Comparison of ENCODE assay signal across 29 mouse cellular contexts in the genomic region with DNA sequence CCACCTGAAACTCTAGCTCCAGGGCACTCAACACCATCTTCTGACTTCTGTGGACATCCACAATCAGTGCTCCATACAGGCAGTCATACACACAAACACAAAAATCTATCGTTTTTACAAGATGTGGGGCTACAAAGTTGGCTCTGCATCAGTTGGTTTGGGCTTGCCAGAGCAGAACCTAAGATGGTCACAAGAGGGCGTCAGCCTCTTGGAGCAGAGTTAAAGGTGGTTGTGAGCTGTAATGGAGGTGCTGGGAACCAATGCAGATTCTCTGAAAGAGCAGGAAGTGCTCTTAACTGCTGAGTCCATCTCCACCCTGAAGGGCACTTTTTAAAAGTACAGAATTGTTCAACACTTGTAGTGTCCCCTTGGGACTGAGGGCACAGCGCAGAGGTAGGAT. TPM values are rescaled to one million over a fixed set of nuclear protein-coding genes. Genes with fewer than 3 reads are reported as not detected.
A peak's percentile ranks its signal among the peaks of the same experiment; 100 is the strongest.
DNase-seq lines count a peak whose midpoint lies in the region; ATAC-seq and TF ChIP-seq lines count a peak whose summit lies in the region.
"Had no signal": no experiment of that assay in that cellular context is flagged by ENCODE, and none has a peak within 500 bp of the region (broad histone marks: within the 10 kb centered on the region; RNA-seq: fewer than 3 reads in every experiment).

No protein-coding gene starts in this region.

- H3K27ac ChIP-seq in heart, adult 2 months, result no peak overlapping the region
- no peak overlapping the region for H3K27ac ChIP-seq in liver, embryonic 14.5 days
- H3K27ac ChIP-seq in liver, embryonic 12.5 days, result no peak overlapping the region
- H3K27ac ChIP-seq: limb, embryonic 13.5 days; liver, embryonic 15.5 days had no signal

- no peak for ATAC-seq in liver, embryonic 14.5 days (ENCODE audit: insufficient read depth)
- no peak for ATAC-seq in liver, embryonic 12.5 days
- ATAC-seq: CD4-positive, CD25-positive, alpha-beta regulatory T cell, adult 4 months; forebrain, embryonic 14.5 days had no signal

- H3K4me3 ChIP-seq in heart, adult 2 months, result no peak overlapping the region
- H3K4me3 ChIP-seq in liver, embryonic 14.5 days (ENCODE audit: insufficient read depth in 1 of 2, low read depth in 2 of 2, low read length in 2 of 2), result no peak overlapping the region
- no peak overlapping the region for H3K4me3 ChIP-seq in liver, embryonic 12.5 days
- H3K4me3 ChIP-seq in E14TG2a.4 (replicated peaks; ENCODE audit: low read length), result no peak overlapping the region
- H3K4me3 ChIP-seq: heart, embryonic 12.5 days; limb, embryonic 13.5 days; liver, embryonic 15.5 days had no signal

- intact Hi-C loops in heart, adult 2 months (cut with DNase I), result no loop called here

- no peaks in the 10 kb centered on the region for H3K27me3 ChIP-seq in heart, adult 2 months (ENCODE audit: control insufficient read depth, insufficient read depth, low read length)
- no peaks in the 10 kb centered on the region for H3K27me3 ChIP-seq in liver, embryonic 14.5 days (ENCODE audit: control insufficient read depth, insufficient read depth, low read length)
- no peaks in the 10 kb centered on the region for H3K27me3 ChIP-seq in liver, embryonic 12.5 days (replicated peaks)
- H3K27me3 ChIP-seq in E14TG2a.4 (ENCODE audit: insufficient read depth, low read length), result no peaks in the 10 kb centered on the region
- H3K27me3 ChIP-seq: heart, embryonic 12.5 days; limb, embryonic 13.5 days; liver, embryonic 15.5 days had no signal

- peak; percentile 37 for TF ChIP-seq CTCF in heart, adult 2 months (IDR thresholded peaks at IDR 0.05)
- TF ChIP-seq CTCF in liver, embryonic 14.5 days (IDR thresholded peaks at IDR 0.05; ENCODE audit: low read depth), result peak; percentile 26; the same call in 1 of the 2 replicates
- TF ChIP-seq CTCF in E14TG2a.4 (conservative IDR thresholded peaks at IDR 0.05; ENCODE audit: low read length), result peak; percentile 50

- 80% methylated on average over 3 of the region's 3 CpGs for WGBS in heart, adult 2 months
- 82% methylated on average over 3 of the region's 3 CpGs for WGBS in liver, embryonic 14.5 days (ENCODE audit: insufficient replicate concordance)
- 85% methylated on average over 3 of the region's 3 CpGs for WGBS in liver, embryonic 12.5 days (ENCODE audit: insufficient replicate concordance)

- no peak for TF ChIP-seq POLR2A in heart, adult 2 months (IDR thresholded peaks at IDR 0.05; ENCODE audit: insufficient read depth, low read depth, low read length)

- H3K9me3 ChIP-seq in liver, embryonic 14.5 days (ENCODE audit: control insufficient read depth, low read length), result no peaks in the 10 kb centered on the region; the same call in 1 of the 2 replicates
- peaks cover 6% of the 10 kb centered on the region for H3K9me3 ChIP-seq in liver, embryonic 12.5 days (replicated peaks)
- H3K9me3 ChIP-seq in E14TG2a.4 (ENCODE audit: low read length), result 0 out of 2 replicates have a peak, but pooled peaks cover 4% of the 10 kb centered on the region
- H3K9me3 ChIP-seq: liver, embryonic 15.5 days had no signal

- H3K9ac ChIP-seq in heart, adult 2 months (ENCODE audit: low read depth, low read length), result no peak overlapping the region
- H3K9ac ChIP-seq in liver, embryonic 14.5 days (replicated peaks), result no peak overlapping the region
- no peak overlapping the region for H3K9ac ChIP-seq in liver, embryonic 12.5 days
- H3K9ac ChIP-seq: heart, embryonic 12.5 days; limb, embryonic 13.5 days; liver, embryonic 15.5 days had no signal

- H3K4me1 ChIP-seq in heart, adult 2 months (ENCODE audit: control insufficient read depth, insufficient read depth, low read length), result peaks cover 6% of the 10 kb centered on the region
- H3K4me1 ChIP-seq in liver, embryonic 14.5 days (replicated peaks; ENCODE audit: control insufficient read depth in 2 of 2, insufficient read depth in 2 of 2, low read length in 1 of 2), result peaks cover 28 to 42% of the 10 kb centered on the region in 2 experiments
- peaks cover 70% of the 10 kb centered on the region for H3K4me1 ChIP-seq in liver, embryonic 12.5 days
- H3K4me1 ChIP-seq in E14TG2a.4 (replicated peaks; ENCODE audit: low read depth, low read length), result peaks cover 34% of the 10 kb centered on the region

- no peak for TF ChIP-seq EP300 in heart, adult 2 months (IDR thresholded peaks at IDR 0.05; ENCODE audit: insufficient read depth, low read depth, low read length)
- TF ChIP-seq EP300 in liver, embryonic 14.5 days (IDR thresholded peaks at IDR 0.05; ENCODE audit: low read depth), result no peak

- no peak for DNase-seq in heart, adult 2 months
- DNase-seq in heart, postnatal 4 days, result no peak
- no peak for DNase-seq in liver, embryonic 14.5 days (ENCODE audit: low read depth in 3 of 3, low spot score in 3 of 3)
- peak; percentile 54 for DNase-seq in R1 (ENCODE audit: low read depth, low spot score)
- no peak for DNase-seq in yolk sac, embryonic 10.5 days (ENCODE audit: low spot score)
- DNase-seq: adrenal gland, postnatal 25 days; cerebellum, adult 8-10 months; gastrocnemius, postnatal 10 days; heart, adult 11 months; heart, postnatal 10 days; kidney, adult 2 months; kidney, postnatal 10 days; layer of hippocampus, postnatal 36 days; right cerebral cortex, postnatal 25 days; spleen, adult 18-20 months; thymus, adult 18-20 months had no signal

- no peak overlapping the region for H3K4me2 ChIP-seq in liver, embryonic 14.5 days (ENCODE audit: low read depth)
- H3K4me2 ChIP-seq in liver, embryonic 12.5 days, result no peak overlapping the region
- H3K4me2 ChIP-seq: heart, embryonic 12.5 days; limb, embryonic 13.5 days; liver, embryonic 15.5 days; midbrain, embryonic 11.5 days had no signal

- H3K36me3 ChIP-seq in heart, adult 2 months (ENCODE audit: control insufficient read depth, insufficient read depth, low read length), result peaks cover 5% of the 10 kb centered on the region
- H3K36me3 ChIP-seq in liver, embryonic 14.5 days (replicated peaks; ENCODE audit: control insufficient read depth, insufficient read depth, low read depth), result no peaks in the 10 kb centered on the region
- H3K36me3 ChIP-seq in liver, embryonic 12.5 days, result peaks cover 13% of the 10 kb centered on the region
- peaks cover 10% of the 10 kb centered on the region; the same call in 1 of the 2 replicates for H3K36me3 ChIP-seq in E14TG2a.4 (ENCODE audit: insufficient read depth, low read length)

- H3K79me2 ChIP-seq in heart, adult 2 months (replicated peaks; ENCODE audit: control insufficient read depth, insufficient read depth, low read length), result peaks cover 24% of the 10 kb centered on the region

RNA-seq across cellular contexts. Expression of a gene that starts 4.4 kb away (rescaled TPM):
- 100 to 1,000 TPM; 586 to 660 TPM for total RNA-seq in heart, adult 2 months (2021)
- polyA plus RNA-seq in heart, adult 2 months (2012; rRNA removed), result 203 and 282 TPM in 2 replicates
- 100 to 1,000 TPM; 588 to 656 TPM for total RNA-seq in heart, postnatal 4 days (2021)
- 29.1 and 94.0 TPM in 2 replicates for polyA plus RNA-seq in liver, embryonic 14.5 days (2012; rRNA removed)
- 391 and 424 TPM in 2 replicates for polyA plus RNA-seq in liver, embryonic 14.5 days (2014; fragmentation: Nextera tagmentation; extraction: Ambion mirVana)
- 401 and 406 TPM in 2 replicates for polyA plus RNA-seq in liver, embryonic 12.5 days (2016; fragmentation: Nextera tagmentation; extraction: Ambion mirVana)

RNA-seq across cellular contexts. Expression of a gene that starts 33.7 kb away (rescaled TPM):
- total RNA-seq in heart, adult 2 months (2021), result 10 to 100 TPM; 21.9 to 24.0 TPM
- 29.1 and 32.9 TPM in 2 replicates for polyA plus RNA-seq in heart, adult 2 months (2012; rRNA removed)
- 10 to 100 TPM; 19.6 to 20.8 TPM for total RNA-seq in heart, postnatal 4 days (2021)
- polyA plus RNA-seq in liver, embryonic 14.5 days (2012; rRNA removed), result 0.74 and 0.80 TPM in 2 replicates
- polyA plus RNA-seq in liver, embryonic 14.5 days (2014; fragmentation: Nextera tagmentation; extraction: Ambion mirVana), result 0.63 and 0.91 TPM in 2 replicates
- 2.1 and 2.5 TPM in 2 replicates for polyA plus RNA-seq in liver, embryonic 12.5 days (2016; fragmentation: Nextera tagmentation; extraction: Ambion mirVana)
- total RNA-seq: megakaryocyte progenitor cell, adult 5-6 weeks; monocyte, adult 5-6 weeks had no signal

RNA-seq across cellular contexts. Expression of a gene that starts 51.1 kb away (rescaled TPM):
- not detected for total RNA-seq in heart, adult 2 months (2021)
- polyA plus RNA-seq in heart, adult 2 months (2012; rRNA removed), result not detected in 2 replicates
- total RNA-seq in heart, postnatal 4 days (2021), result not detected
- not detected in 2 replicates for polyA plus RNA-seq in liver, embryonic 14.5 days (2012; rRNA removed)
- not detected in 2 replicates for polyA plus RNA-seq in liver, embryonic 14.5 days (2014; fragmentation: Nextera tagmentation; extraction: Ambion mirVana)
- 0.10 TPM in 1 of 2 replicates, not detected in the other for polyA plus RNA-seq in liver, embryonic 12.5 days (2016; fragmentation: Nextera tagmentation; extraction: Ambion mirVana)
- total RNA-seq: gastrocnemius, postnatal 10 days; heart, postnatal 10 days; megakaryocyte progenitor cell, adult 5-6 weeks; monocyte, adult 5-6 weeks had no signal
- polyA plus RNA-seq: CD4-positive, CD25-positive, alpha-beta regulatory T cell, adult 4 months; embryonic facial prominence, embryonic 14.5 days; heart, embryonic 12.5 days; hindbrain, embryonic 11.5 days; kidney, adult 2 months; liver, embryonic 15.5 days; lung, embryonic 16.5 days; midbrain, embryonic 11.5 days had no signal
